Mouse (Mus musculus) thymus, adult 2 months (tissue): ENCODE measurements around the gene Trp53i11. TPM values are rescaled to one million over a fixed set of nuclear protein-coding genes. Genes with fewer than 3 reads are reported as not detected.

Source experiments
- DNase-seq: peaks from one replicate; pipeline ENCODE4 v3.0.0; 2021
- H3K27ac ChIP-seq: fragments of 200-500 bp; 2 replicates; pipeline ENCODE4 v1.5.1; 2012; ENCODE audit warnings: low read length, control low read depth; ENCODE audit not compliant: control insufficient read depth, insufficient read depth
- H3K27me3 ChIP-seq: fragments of 200-500 bp; 2 replicates; pipeline ENCODE4 v1.6.1; 2012; ENCODE audit warnings: mild to moderate bottlenecking, low read length, moderate library complexity, mixed read lengths; ENCODE audit not compliant: control insufficient read depth, insufficient read depth
- H3K36me3 ChIP-seq: fragments of 200-500 bp; 2 replicates; pipeline ENCODE4 v1.6.1; 2012; ENCODE audit warnings: mild to moderate bottlenecking, low read length, moderate library complexity; ENCODE audit not compliant: control insufficient read depth, insufficient read depth
- H3K4me1 ChIP-seq: fragments of 200-500 bp; replicated peaks from 2 replicates; pipeline ENCODE4 v1.6.1; 2012; ENCODE audit warnings: low read length; ENCODE audit not compliant: control insufficient read depth, insufficient read depth
- H3K4me3 ChIP-seq: fragments of 200-500 bp; 2 replicates; pipeline ENCODE4 v1.5.1; 2012; ENCODE audit warnings: mild to moderate bottlenecking, low read length, control low read depth, moderate library complexity; ENCODE audit not compliant: control insufficient read depth, insufficient read depth
- CTCF ChIP-seq: fragments of 200-500 bp; IDR thresholded peaks from 2 replicates; pipeline ENCODE4 v1.5.1; 2012; ENCODE audit warnings: mild to moderate bottlenecking, control low read depth, low read length, moderate library complexity, borderline replicate concordance; ENCODE audit not compliant: control insufficient read depth, poor library complexity, insufficient read depth; ENCODE audit errors: extremely low read depth
- POLR2A ChIP-seq: fragments of 200-500 bp; IDR thresholded peaks from 2 replicates; pipeline ENCODE4 v1.6.1; 2012; ENCODE audit warnings: mild to moderate bottlenecking, low read length, control low read depth, moderate library complexity; ENCODE audit not compliant: control insufficient read depth, poor library complexity, insufficient read depth; ENCODE audit errors: extremely low read depth
- WGBS: fragments of 180-500 bp; shearing (Covaris S2); methylation state at CpG from one replicate; pipeline ENCODE4 v1.1.7; 2018; 5-methylcytosine and 5-hydroxymethylcytosine counted together
- polyA plus RNA-seq: library from polyadenylated mRNA; depleted of rRNA; stranded (reverse); fragments of >200 nt; gene quantifications from 2 replicates; pipeline ENCODE4 v1.2.3, GENCODE M21; 2012

Trp53i11 gene
- polyA plus RNA-seq, 1 experiment = 444 TPM

GRCm38 (mm10) chr2:93217015-93217414, 29.7 kb downstream of the Trp53i11 start:
- H3K4me3 ChIP-seq = no peak overlapping the region
- peaks cover 3% of the 10 kb centered on the region for H3K4me1 ChIP-seq
- no peaks in the 10 kb centered on the region for H3K27me3 ChIP-seq
- H3K27ac ChIP-seq = no peak overlapping the region
- TF ChIP-seq POLR2A (no peak), CTCF (peak; percentile 75)
- 46% methylated on average over 7 of the region's 7 CpGs for WGBS
- no peaks in the 10 kb centered on the region for H3K36me3 ChIP-seq
- peak; percentile 85 for DNase-seq

- H3K36me3 ChIP-seq = no peaks in the 10 kb centered on the region
- no peak overlapping the region for H3K27ac ChIP-seq
- no peak for TF ChIP-seq CTCF
- TF ChIP-seq POLR2A = no peak
- WGBS = 84% methylated on average over 7 of the region's 7 CpGs
- no peak for DNase-seq
- H3K27me3 ChIP-seq = no peaks in the 10 kb centered on the region
- H3K4me3 ChIP-seq = no peak overlapping the region
- peaks cover 3% of the 10 kb centered on the region for H3K4me1 ChIP-seq
These were observed 31.1 kb downstream of the Trp53i11 start for GRCm38 (mm10) chr2:93218353-93218990.

- H3K4me1 ChIP-seq = no peaks in the 10 kb centered on the region; the same call in 1 of the 2 replicates
- WGBS = 97% methylated on average over 3 of the region's 3 CpGs
- DNase-seq = no peak
- H3K27ac ChIP-seq = no peak overlapping the region
- TF ChIP-seq POLR2A (no peak), CTCF (no peak)
- H3K27me3 ChIP-seq = no peaks in the 10 kb centered on the region
- no peak overlapping the region for H3K4me3 ChIP-seq
- H3K36me3 ChIP-seq = no peaks in the 10 kb centered on the region
These were observed 32.2 kb downstream of the Trp53i11 start for GRCm38 (mm10) chr2:93219576-93219975.

GRCm38 (mm10) chr2:93220447-93220846, 33.1 kb downstream of the Trp53i11 start:
- Histone ChIP-seq H3K4me1 (no peaks in the 10 kb centered on the region; the same call in 1 of the 2 replicates), H3K36me3 (no peaks in the 10 kb centered on the region), H3K4me3 (no peak overlapping the region), H3K27ac (no peak overlapping the region), H3K27me3 (no peaks in the 10 kb centered on the region)
- TF ChIP-seq CTCF = no peak
- no peak for TF ChIP-seq POLR2A
- no peak for DNase-seq
- WGBS = 78% methylated on average over 5 of the region's 5 CpGs

- Histone ChIP-seq H3K4me3 (no peak overlapping the region), H3K4me1 (no peaks in the 10 kb centered on the region), H3K36me3 (no peaks in the 10 kb centered on the region), H3K27me3 (no peaks in the 10 kb centered on the region), H3K27ac (no peak overlapping the region)
- TF ChIP-seq POLR2A (no peak), CTCF (no peak)
- WGBS = 89% methylated on average over 6 of the region's 6 CpGs
- no peak for DNase-seq
These were observed 36.1 kb downstream of the Trp53i11 start for GRCm38 (mm10) chr2:93223463-93223862.

GRCm38 (mm10) chr2:93226606-93227595, 39.6 kb downstream of the Trp53i11 start:
- no peaks in the 10 kb centered on the region for H3K27me3 ChIP-seq
- 50% methylated on average over 20 of the region's 20 CpGs for WGBS
- no peak overlapping the region for H3K27ac ChIP-seq

More at GRCm38 (mm10) chr2:93226606-93227595, 39.6 kb downstream of the Trp53i11 start:
- TF ChIP-seq POLR2A (no peak), CTCF (peak; percentile 82)
- Histone ChIP-seq H3K36me3 (no peaks in the 10 kb centered on the region), H3K4me1 (no peaks in the 10 kb centered on the region), H3K4me3 (no peak overlapping the region)
- DNase-seq = peak; percentile 67
